Mouse (Mus musculus): ENCODE measurements around the gene Gm20824.
"Not testable (repeated sequence)": the region's sequence is repeated elsewhere in the genome, so short reads cannot be mapped to it uniquely, and the experiment has no call there.

Gene Gm20824

DNA sequence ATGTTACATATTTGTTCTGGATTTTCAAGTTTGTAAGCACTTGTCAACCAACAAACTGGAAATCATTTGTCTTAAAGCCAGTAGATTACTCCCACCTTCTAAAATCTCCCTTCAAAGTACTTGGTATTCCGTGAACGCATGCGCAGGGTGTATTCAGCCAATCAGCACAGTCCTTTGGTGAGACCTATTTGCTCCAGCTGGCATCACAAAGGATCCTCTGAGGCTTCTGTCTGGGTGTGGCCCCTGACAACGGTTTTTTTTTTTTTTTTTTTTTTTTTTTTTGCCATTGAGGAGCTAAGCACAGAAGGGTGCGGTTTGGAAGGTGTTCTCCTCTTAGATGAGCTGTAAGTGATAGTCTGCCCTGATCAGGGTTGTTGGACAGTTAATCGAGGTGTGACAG lies at the start of gene Gm20824:
Gm20824 (plus strand) TSS at position 301 of the 400 bp plus-strand sequence.
- DNase-seq: not testable (repeated sequence)

Measured in layer of hippocampus, adult 9-11 months (tissue).